Mouse (Mus musculus) inflammation-experienced regulatory T-cells, adult 6 months (primary cell): ENCODE results near the gene Dr1. TPM values are rescaled to one million over a fixed set of nuclear protein-coding genes. Genes with fewer than 3 reads are reported as not detected.
A peak's percentile ranks its signal among the peaks of the same experiment; 100 is the strongest.
"Not testable (repeated sequence)": the region's sequence is repeated elsewhere in the genome, so short reads cannot be mapped to it uniquely, and the experiment has no call there.

Experiments used
- ATAC-seq: one replicate; pipeline ENCODE4 v1.8.0; 2017
- polyA plus RNA-seq, 3 experiments: library from polyadenylated mRNA; unstranded; fragments of 100-300 nt; shearing (Covaris generic); gene quantifications; one replicate each; pipeline ENCODE4 v1.2.1; 2017

Gene Dr1
- polyA plus RNA-seq, result 10 to 100 TPM; 29.5 to 41.9 (median 33.2) TPM

- ATAC-seq, result peak; percentile 84
These were observed at the start of gene Dr1 for GRCm38 (mm10) chr5:108268127-108269062. Gene Dr1 (plus strand): TSS chr5:108268897.

- ATAC-seq, result no peak
These were observed 44.6 kb upstream of the Dr1 start for GRCm38 (mm10) chr5:108224077-108224476.

- ATAC-seq, result no peak
These were observed 42.5 kb upstream of the Dr1 start for GRCm38 (mm10) chr5:108226159-108226558.

- peak; percentile 82 for ATAC-seq
These were observed 22.4 kb upstream of the Dr1 start for GRCm38 (mm10) chr5:108246314-108246765.

- ATAC-seq, result no peak
These were observed 18.7 kb upstream of the Dr1 start for GRCm38 (mm10) chr5:108250033-108250432.

- no peak for ATAC-seq
These were observed 13.4 kb upstream of the Dr1 start for GRCm38 (mm10) chr5:108255259-108255658.

- no peak for ATAC-seq
These were observed 6.0 kb upstream of the Dr1 start for GRCm38 (mm10) chr5:108262722-108263121.

GRCm38 (mm10) chr5:108263785-108264184 lies 4.9 kb upstream of the Dr1 start:
- not testable (repeated sequence) for ATAC-seq

- ATAC-seq, result no peak
These were observed 1.7 kb upstream of the Dr1 start for GRCm38 (mm10) chr5:108266990-108267389.

GRCm38 (mm10) chr5:108269063-108269810 lies 540 bp downstream of the Dr1 start:
- no peak for ATAC-seq

GRCm38 (mm10) chr5:108269811-108270151 lies 1.1 kb downstream of the Dr1 start:
- ATAC-seq, result no peak

- no peak for ATAC-seq
These were observed 1.7 kb downstream of the Dr1 start for GRCm38 (mm10) chr5:108270415-108270814.

- not testable (repeated sequence) for ATAC-seq
These were observed 2.6 kb downstream of the Dr1 start for GRCm38 (mm10) chr5:108271345-108271744.

- ATAC-seq, result no peak
These were observed 18.3 kb downstream of the Dr1 start for GRCm38 (mm10) chr5:108286957-108287356.

GRCm38 (mm10) chr5:108301567-108301966 lies 32.9 kb downstream of the Dr1 start:
- ATAC-seq, result no peak

- ATAC-seq, result peak; percentile 95
These were observed 43.7 kb downstream of the Dr1 start, which contains the start of gene Pigg for GRCm38 (mm10) chr5:108312224-108313064. Gene Pigg (plus strand): TSS chr5:108312609.

GRCm38 (mm10) chr5:108313065-108313860 lies 44.6 kb downstream of the Dr1 start:
- ATAC-seq, result peak; percentile 7
